Mouse (Mus musculus) small intestine, adult 2 months (tissue): Measurements from ENCODE around the gene Spata21.

Experiments used
- CTCF ChIP-seq: fragments of 200-500 bp; IDR thresholded peaks from 2 replicates; pipeline ENCODE4 v1.5.1; 2012; ENCODE audit warnings: low read depth, mild to moderate bottlenecking, control low read depth, inconsistent platforms, low read length, moderate library complexity, mixed read lengths; ENCODE audit not compliant: insufficient replicate concordance, insufficient read length; ENCODE audit errors: extremely low read depth
- POLR2A ChIP-seq: fragments of 200-500 bp; IDR thresholded peaks from 2 replicates; pipeline ENCODE4 v1.6.1; 2012; ENCODE audit warnings: low read depth, mild to moderate bottlenecking, control low read depth, inconsistent platforms, low read length, moderate library complexity

DNA sequence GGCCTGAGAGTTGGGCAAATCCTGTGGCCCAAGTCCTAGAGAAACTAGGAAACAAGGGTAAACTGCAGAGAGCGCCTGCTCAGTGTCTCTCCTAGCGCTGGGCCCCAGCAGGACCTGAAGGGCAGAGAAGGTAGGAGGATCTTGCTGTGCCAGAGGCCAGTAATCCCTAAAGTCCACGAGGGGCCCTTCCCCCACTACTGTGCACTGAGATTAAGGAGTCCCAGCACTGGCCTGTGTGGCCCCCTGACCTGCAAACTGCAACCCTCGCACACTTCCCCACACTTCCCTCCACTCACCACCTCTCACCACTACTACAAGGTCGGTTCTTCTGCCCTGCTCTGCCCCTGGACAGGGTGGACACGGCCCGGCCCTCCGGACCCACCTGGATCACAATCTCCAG lies 35.0 kb upstream of the Spata21 start:
- TF ChIP-seq CTCF (no peak), POLR2A (no peak)
